ENCODE assay signal across 17 mouse cellular contexts in the genomic region with DNA sequence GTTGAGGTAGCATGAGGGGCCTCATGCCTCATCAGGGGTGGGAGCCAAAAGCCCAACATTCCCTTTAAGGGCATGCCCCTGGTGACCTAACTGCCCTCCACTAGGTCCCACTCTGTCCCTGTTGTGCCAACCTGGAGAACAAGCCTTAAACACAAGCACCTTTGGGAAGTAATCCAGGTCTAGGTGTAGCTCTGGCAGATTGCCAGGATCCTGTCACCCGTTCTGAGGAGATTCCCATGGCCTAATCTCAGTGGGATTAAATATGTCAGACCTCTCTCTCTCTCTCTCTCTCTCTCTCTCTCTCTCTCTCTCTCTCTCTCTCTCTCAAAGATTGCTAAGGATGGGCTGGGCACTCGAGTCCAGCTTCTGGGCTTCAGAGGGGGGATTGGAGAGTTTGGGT. TPM values are rescaled to one million over a fixed set of nuclear protein-coding genes. Genes with fewer than 3 reads are reported as not detected.
DNase-seq lines count a peak whose midpoint lies in the region; ATAC-seq and TF ChIP-seq lines count a peak whose summit lies in the region.
"Had no signal": no experiment of that assay in that cellular context is flagged by ENCODE, and none has a peak within 500 bp of the region (broad histone marks: within the 10 kb centered on the region; RNA-seq: fewer than 3 reads in every experiment).

No protein-coding gene starts in this region.

- H3K9me3 ChIP-seq in kidney, embryonic 15.5 days (replicated peaks), result no peaks in the 10 kb centered on the region
- H3K9me3 ChIP-seq: forebrain, embryonic 13.5 days; liver, embryonic 13.5 days; midbrain, embryonic 15.5 days had no signal

- peaks cover 27% of the 10 kb centered on the region for H3K4me1 ChIP-seq in heart, adult 2 months (ENCODE audit: control insufficient read depth, insufficient read depth, low read length)
- peaks cover 43% of the 10 kb centered on the region for H3K4me1 ChIP-seq in kidney, embryonic 15.5 days
- H3K4me1 ChIP-seq in lung, adult 2 months (ENCODE audit: control insufficient read depth, insufficient read depth, low read length), result peaks cover 12% of the 10 kb centered on the region

- peak overlapping the region; percentile 6; the same call in 1 of the 2 replicates for H3K27ac ChIP-seq in heart, adult 2 months
- no peak overlapping the region for H3K27ac ChIP-seq in kidney, embryonic 15.5 days
- H3K27ac ChIP-seq: forebrain, embryonic 13.5 days; liver, embryonic 13.5 days; midbrain, embryonic 15.5 days had no signal

- ATAC-seq in kidney, embryonic 15.5 days (replicated peaks; ENCODE audit: low FRiP score), result no peak
- ATAC-seq: forebrain, embryonic 13.5 days; midbrain, embryonic 15.5 days had no signal

- H3K9ac ChIP-seq in heart, adult 2 months (ENCODE audit: low read depth, low read length), result no peak overlapping the region
- H3K9ac ChIP-seq in kidney, embryonic 15.5 days, result no peak overlapping the region
- H3K9ac ChIP-seq: forebrain, embryonic 13.5 days; liver, embryonic 13.5 days; midbrain, embryonic 15.5 days had no signal

- no peak overlapping the region for H3K4me2 ChIP-seq in kidney, embryonic 15.5 days
- H3K4me2 ChIP-seq: forebrain, embryonic 13.5 days; liver, embryonic 13.5 days; midbrain, embryonic 15.5 days had no signal

- no peak for TF ChIP-seq CTCF in heart, adult 2 months (IDR thresholded peaks at IDR 0.05)
- no peak for TF ChIP-seq CTCF in lung, adult 2 months (IDR thresholded peaks at IDR 0.05; ENCODE audit: insufficient read depth, low read length)

- DNase-seq in heart, adult 2 months, result no peak
- DNase-seq in heart, postnatal 4 days, result no peak
- peak; percentile 44 for DNase-seq in kidney, adult 18-20 months
- peak; percentile 49 for DNase-seq in lung, postnatal 36 days
- no peak for DNase-seq in lung, adult 2 months
- peak; percentile 59 for DNase-seq in retina, postnatal 7 days (ENCODE audit: low read depth, low spot score)
- DNase-seq: B cell, adult 2 months; cerebellum, adult 18-20 months; gastrocnemius, postnatal 14 days; liver, embryonic 13.5 days; lung, postnatal 10 days; right cerebral cortex, postnatal 25 days; thymus, adult 2 months had no signal

- WGBS in heart, adult 2 months, result 42% methylated on average over 2 of the region's 2 CpGs
- 56% methylated on average over 2 of the region's 2 CpGs for WGBS in kidney, embryonic 15.5 days
- 50% methylated on average over 2 of the region's 2 CpGs for WGBS in lung, adult 2 months

- intact Hi-C loops in heart, adult 2 months (cut with DNase I), result no loop called here

- no peaks in the 10 kb centered on the region for H3K27me3 ChIP-seq in heart, adult 2 months (ENCODE audit: control insufficient read depth, insufficient read depth, low read length)
- peaks cover 8% of the 10 kb centered on the region; the same call in 1 of the 2 replicates for H3K27me3 ChIP-seq in kidney, embryonic 15.5 days
- H3K27me3 ChIP-seq: liver, embryonic 13.5 days had no signal

- H3K4me3 ChIP-seq in heart, adult 2 months, result no peak overlapping the region
- H3K4me3 ChIP-seq in kidney, embryonic 15.5 days (replicated peaks), result no peak overlapping the region
- no peak overlapping the region for H3K4me3 ChIP-seq in lung, adult 2 months (replicated peaks; ENCODE audit: extremely low read depth, low read depth, low read length)
- H3K4me3 ChIP-seq: forebrain, embryonic 13.5 days; liver, embryonic 13.5 days; midbrain, embryonic 15.5 days; myocyte had no signal

- H3K79me2 ChIP-seq in heart, adult 2 months (replicated peaks; ENCODE audit: control insufficient read depth, insufficient read depth, low read length), result no peaks in the 10 kb centered on the region

- peaks cover 3% of the 10 kb centered on the region; the same call in 1 of the 2 replicates for H3K36me3 ChIP-seq in heart, adult 2 months (ENCODE audit: control insufficient read depth, insufficient read depth, low read length)
- no peaks in the 10 kb centered on the region for H3K36me3 ChIP-seq in kidney, embryonic 15.5 days
- H3K36me3 ChIP-seq: liver, embryonic 13.5 days; midbrain, embryonic 15.5 days had no signal

- no peak for TF ChIP-seq POLR2A in heart, adult 2 months (IDR thresholded peaks at IDR 0.05; ENCODE audit: insufficient read depth, low read depth, low read length)
- TF ChIP-seq POLR2A in lung, adult 2 months (IDR thresholded peaks at IDR 0.05; ENCODE audit: borderline replicate concordance, extremely low read depth, low read depth, low read length), result no peak

- no peak for TF ChIP-seq EP300 in heart, adult 2 months (IDR thresholded peaks at IDR 0.05; ENCODE audit: insufficient read depth, low read depth, low read length)

RNA-seq across cellular contexts. Expression of a gene that starts 35.2 kb away (rescaled TPM):
- total RNA-seq in heart, adult 2 months (2021), result 1 to 10 TPM; 7.9 to 8.4 TPM
- polyA plus RNA-seq in heart, adult 2 months (2012; rRNA removed), result 3.8 and 5.5 TPM in 2 replicates
- total RNA-seq in heart, postnatal 4 days (2021), result 10 to 100 TPM; 17.0 to 18.1 TPM
- polyA plus RNA-seq in kidney, embryonic 15.5 days (2015; fragmentation: Nextera tagmentation; extraction: Ambion mirVana), result 62.5 and 63.6 TPM in 2 replicates
- polyA plus RNA-seq in lung, adult 2 months (2012; rRNA removed), result 4.5 and 4.7 TPM in 2 replicates

Comparison
In these comparisons a context has a peak if more than half of its experiments do, and no peak if none do; other contexts are left out.
1. DNase-seq: peak in kidney, adult 18-20 months (single experiment), lung, postnatal 36 days (single experiment) and retina, postnatal 7 days (single experiment); none in heart, adult 2 months (0 of 2), heart, postnatal 4 days (single experiment) and lung, adult 2 months (single experiment).